Mouse (Mus musculus): ENCODE measurements at regions not wholly inside any gene's neighbourhood (a gene's known extent, or its start where the extent isn't known, plus 50 kb on each side); places are given as distances from the start of the nearest gene placed in this dataset.

DNA sequence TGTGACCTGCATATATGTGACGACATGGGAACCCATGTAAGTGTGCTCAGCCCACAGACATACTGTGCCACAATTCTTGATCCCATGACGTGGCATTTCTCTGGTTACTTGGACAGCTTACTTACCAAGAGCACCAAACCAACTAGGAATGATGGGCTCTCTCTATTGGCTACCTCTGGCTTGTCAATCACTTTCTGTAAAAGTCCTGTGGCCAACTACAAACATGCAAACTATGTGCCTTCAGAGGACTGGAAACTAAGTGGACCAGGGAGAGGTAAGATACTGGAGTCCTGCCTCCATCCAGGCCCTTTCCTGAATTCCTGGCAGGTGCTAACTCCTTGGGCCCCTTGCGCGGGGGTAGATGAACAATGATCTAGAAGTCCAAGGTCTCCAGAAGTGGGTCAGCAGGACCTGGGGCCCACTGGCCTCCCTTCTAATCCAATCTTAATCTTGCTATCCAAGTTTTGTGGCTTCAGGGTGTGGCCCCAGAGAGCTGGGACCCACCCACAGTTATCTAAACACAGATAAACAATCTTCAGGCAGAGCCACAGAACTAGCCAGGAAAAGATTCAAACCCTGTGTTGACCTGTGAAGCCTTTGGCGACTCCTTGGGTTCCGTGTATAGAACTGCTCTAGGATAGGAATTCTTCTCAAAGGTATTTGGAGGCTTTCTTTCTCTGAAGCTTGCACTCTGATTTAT is 163.7 kb upstream of the Spdye4c start:
- no peak for DNase-seq (ENCODE audit: extremely low spot score in 1 of 2, low spot score in 1 of 2)

- no peak for DNase-seq (ENCODE audit: extremely low spot score in 1 of 2, low spot score in 1 of 2)
Observed at GRCm38 (mm10) chr2:128428154-128428553, 162.9 kb upstream of the Spdye4c start.

DNA sequence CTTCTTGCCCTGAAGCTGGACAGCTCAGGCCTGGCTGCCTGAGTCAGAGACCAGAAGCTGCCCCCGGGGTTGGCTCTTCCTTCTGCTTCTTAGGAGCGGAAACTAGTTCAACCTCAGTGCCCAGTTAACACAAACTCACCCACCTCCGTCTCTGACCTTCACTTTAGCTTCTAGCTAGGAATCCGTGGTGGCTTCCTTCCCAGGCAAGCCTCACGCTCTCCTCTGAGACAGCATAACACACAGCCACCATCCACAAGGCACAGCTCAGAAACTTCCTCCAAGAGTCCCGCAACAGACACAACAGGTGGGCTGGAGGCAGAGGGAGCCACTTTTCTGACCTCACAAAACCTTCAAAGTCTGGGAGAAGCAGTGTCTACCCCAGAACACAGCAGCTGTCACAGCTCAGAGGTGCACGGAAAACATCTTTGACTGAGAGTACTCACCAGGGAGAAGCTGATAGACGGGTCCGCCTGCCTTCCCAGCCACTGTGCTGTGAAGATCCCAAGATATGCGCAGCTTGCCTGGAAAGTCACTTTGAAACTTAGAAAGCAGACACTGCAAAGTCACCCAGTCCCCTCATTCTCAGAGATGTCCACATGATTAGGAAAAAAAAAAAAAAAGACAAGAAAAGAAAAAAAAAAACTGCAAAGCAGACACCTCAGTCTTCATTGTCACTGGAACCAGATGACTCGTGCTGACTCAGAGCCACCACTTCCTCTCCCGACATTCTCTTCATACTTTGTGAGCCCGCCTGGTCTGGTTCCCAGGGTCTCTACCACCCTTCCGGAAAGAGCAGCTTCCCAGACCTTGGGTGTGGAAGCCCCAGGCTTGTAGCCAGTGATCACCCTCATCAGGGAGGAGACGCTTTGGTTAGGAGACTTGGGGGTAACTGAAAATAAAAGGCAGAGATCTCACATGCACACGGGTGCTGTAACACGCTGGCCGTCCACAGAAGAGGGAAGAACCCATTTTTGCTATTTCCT is 162.1 kb upstream of the Spdye4c start:
- DNase-seq (ENCODE audit: extremely low spot score in 1 of 2, low spot score in 1 of 2): no peak

DNA sequence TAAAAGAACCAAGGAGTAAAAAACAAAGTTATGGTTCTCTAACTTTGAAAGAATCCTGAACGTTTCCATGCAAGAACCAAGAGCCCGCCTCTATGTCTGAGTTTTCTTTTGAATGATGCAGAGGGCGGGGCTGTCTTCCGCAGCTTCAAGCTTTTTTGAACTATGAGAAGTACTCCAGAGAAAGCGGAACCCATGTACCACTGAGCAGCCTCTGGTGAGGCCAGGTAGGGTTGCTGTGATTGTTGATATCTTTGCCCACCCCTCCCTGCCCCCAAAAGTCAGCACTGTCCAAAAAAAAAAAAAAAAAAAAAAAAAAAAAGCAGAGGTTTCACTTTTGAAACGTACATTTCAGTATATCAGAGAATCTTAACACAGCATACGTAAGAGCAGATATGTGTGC is 161.2 kb upstream of the Spdye4c start:
- DNase-seq (ENCODE audit: extremely low spot score in 1 of 2, low spot score in 1 of 2): no peak

GRCm38 (mm10) chr2:128430776-128431291 is 160.2 kb upstream of the Spdye4c start:
- DNase-seq (ENCODE audit: extremely low spot score in 1 of 2, low spot score in 1 of 2): no peak

- no peak for DNase-seq (ENCODE audit: extremely low spot score in 1 of 2, low spot score in 1 of 2)
Observed at GRCm38 (mm10) chr2:128431751-128432150, 159.3 kb upstream of the Spdye4c start.

DNA sequence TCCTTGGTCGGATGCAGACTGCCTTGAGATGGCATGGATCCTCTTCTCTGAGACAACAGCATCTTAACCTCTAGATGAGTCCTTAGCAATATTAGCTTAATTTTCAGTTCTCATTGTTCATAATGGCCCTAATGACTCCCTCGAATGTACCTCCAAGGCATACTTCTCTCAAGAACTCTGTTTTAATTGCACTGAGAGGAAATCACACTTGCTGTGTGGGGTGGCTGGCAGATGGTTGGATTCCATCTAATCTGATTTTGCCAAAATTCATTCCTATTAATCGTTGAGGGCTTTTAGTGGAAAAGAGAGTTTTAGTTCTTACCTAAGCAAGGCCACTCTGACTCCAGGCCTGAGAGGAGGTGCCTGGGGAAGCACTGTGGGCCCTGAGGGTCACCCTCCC is 158.3 kb upstream of the Spdye4c start:
- DNase-seq (ENCODE audit: extremely low spot score in 1 of 2, low spot score in 1 of 2): no peak

DNA sequence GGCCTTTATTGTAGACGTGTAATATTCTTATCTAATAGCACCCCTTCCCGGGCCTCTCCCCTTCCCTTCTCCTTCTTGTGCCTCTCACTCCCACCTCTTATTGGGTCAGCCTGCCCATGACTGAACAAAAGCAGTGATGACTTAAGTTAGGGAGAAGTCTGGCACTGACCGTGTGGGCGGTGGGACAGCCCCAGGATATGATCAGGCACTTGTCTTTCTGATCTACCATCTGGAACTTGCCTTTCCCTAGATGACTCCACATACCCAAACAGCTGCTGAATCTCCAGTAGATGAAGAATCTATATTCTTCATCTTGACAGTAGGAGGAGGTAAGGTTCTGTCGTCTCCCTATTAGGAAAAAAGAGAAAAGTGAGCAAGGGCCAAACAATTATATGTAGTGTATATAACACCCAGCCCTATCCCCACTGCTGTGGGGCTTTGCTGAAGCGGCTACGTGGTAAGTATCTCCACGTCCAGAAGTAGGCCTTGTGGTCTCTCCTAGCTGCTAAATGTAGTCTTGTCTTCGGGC is 157.4 kb upstream of the Spdye4c start:
- no peak for DNase-seq (ENCODE audit: extremely low spot score in 1 of 2, low spot score in 1 of 2)

- no peak for DNase-seq (ENCODE audit: extremely low spot score in 1 of 2, low spot score in 1 of 2)
Observed at GRCm38 (mm10) chr2:128434200-128434977, 156.6 kb upstream of the Spdye4c start.

- no peak for DNase-seq (ENCODE audit: extremely low spot score in 1 of 2, low spot score in 1 of 2)
Observed at GRCm38 (mm10) chr2:128436378-128436777, 154.6 kb upstream of the Spdye4c start.

- DNase-seq (ENCODE audit: extremely low spot score in 1 of 2, low spot score in 1 of 2): no peak
Observed at GRCm38 (mm10) chr2:128437698-128438097, 153.3 kb upstream of the Spdye4c start.

- DNase-seq (ENCODE audit: extremely low spot score in 1 of 2, low spot score in 1 of 2): no peak
Observed at GRCm38 (mm10) chr2:128438161-128438822, 152.7 kb upstream of the Spdye4c start.

GRCm38 (mm10) chr2:128438897-128439296 is 152.1 kb upstream of the Spdye4c start:
- no peak for DNase-seq (ENCODE audit: extremely low spot score in 1 of 2, low spot score in 1 of 2)

- DNase-seq (ENCODE audit: extremely low spot score in 1 of 2, low spot score in 1 of 2): no peak
Observed at GRCm38 (mm10) chr2:128444599-128445011, 146.4 kb upstream of the Spdye4c start.

- no peak for DNase-seq (ENCODE audit: extremely low spot score in 1 of 2, low spot score in 1 of 2)
Observed at GRCm38 (mm10) chr2:128445443-128445842, 145.6 kb upstream of the Spdye4c start.

GRCm38 (mm10) chr2:128449294-128449693 is 141.7 kb upstream of the Spdye4c start:
- DNase-seq (ENCODE audit: extremely low spot score in 1 of 2, low spot score in 1 of 2): no peak

GRCm38 (mm10) chr2:128450045-128450444 is 141.0 kb upstream of the Spdye4c start:
- no peak for DNase-seq (ENCODE audit: extremely low spot score in 1 of 2, low spot score in 1 of 2)

DNA sequence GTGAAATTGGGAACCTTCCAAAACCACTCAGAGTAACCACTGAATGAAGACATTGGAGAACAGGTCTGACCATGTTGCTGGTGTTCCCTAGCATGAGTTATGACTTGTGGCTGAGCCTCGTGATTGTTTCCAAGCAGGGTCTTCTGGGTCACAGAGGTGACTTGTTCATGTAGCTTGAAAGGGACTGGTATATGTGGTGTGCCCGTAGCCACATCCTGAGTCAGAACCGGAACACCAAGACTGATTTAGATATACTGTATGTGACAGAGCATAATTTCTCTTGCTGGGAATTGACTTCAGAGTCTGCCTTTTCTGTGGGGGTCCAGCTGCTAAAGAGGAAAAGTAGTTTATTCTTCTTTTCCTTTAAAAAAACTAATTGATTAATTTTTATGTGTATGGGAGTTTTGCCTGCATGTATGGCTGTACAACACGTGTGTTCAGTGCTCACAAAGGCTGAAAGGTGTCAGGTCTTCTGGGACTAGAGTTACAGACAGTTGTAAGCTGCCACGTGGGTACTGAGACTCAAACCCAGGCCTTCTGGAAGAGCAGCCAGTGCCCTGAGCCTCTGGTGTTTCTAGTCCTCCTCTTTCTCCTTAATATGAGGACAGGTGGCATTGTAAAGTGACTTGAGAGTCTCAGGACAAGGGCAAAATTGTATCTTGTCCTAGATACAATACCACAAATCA is 139.3 kb upstream of the Spdye4c start:
- DNase-seq (ENCODE audit: extremely low spot score in 1 of 2, low spot score in 1 of 2): no peak

DNA sequence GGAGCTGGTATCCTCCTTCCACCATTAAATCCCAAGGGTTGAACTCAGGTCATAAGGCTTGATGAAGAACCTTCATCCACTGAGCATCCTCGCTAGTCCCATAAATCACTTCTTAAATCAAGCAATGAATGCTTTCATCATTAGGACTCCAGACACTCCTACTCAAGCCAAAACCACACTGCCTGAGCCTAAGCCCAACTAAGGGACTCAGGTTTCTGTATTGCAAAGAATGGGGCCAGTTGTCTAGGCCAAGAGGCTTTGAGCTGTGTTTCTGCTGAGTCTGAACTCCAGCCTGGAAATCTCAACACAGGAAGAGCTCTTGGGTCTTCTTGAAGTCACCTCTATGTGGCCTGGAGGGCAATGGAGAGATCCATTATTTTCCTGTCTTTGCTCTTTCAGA is 138.4 kb upstream of the Spdye4c start:
- DNase-seq (ENCODE audit: extremely low spot score in 1 of 2, low spot score in 1 of 2): no peak
